Mouse (Mus musculus) cerebellum, adult 9-11 months (tissue): ENCODE results near the gene Got1.

Source experiments
- DNase-seq: peaks from one replicate; pipeline ENCODE4 v3.0.0; 2022

The Got1 gene

GRCm38 (mm10) chr19:43524187-43525103, at the start of gene Got1:
Got1 (minus strand) TSS chr19:43524605.
- DNase-seq: peak; percentile 99

- peak; percentile 36 for DNase-seq
These were observed 46.7 kb upstream of the Got1 start for GRCm38 (mm10) chr19:43570831-43571790.

- DNase-seq: no peak
These were observed 44.7 kb upstream of the Got1 start for GRCm38 (mm10) chr19:43569133-43569532.

GRCm38 (mm10) chr19:43568298-43568697, 43.9 kb upstream of the Got1 start:
- DNase-seq: no peak

GRCm38 (mm10) chr19:43563166-43563565, 38.8 kb upstream of the Got1 start:
- DNase-seq: no peak

- DNase-seq: no peak
These were observed 37.4 kb upstream of the Got1 start for GRCm38 (mm10) chr19:43561841-43562240.

- no peak for DNase-seq
These were observed 35.8 kb upstream of the Got1 start for GRCm38 (mm10) chr19:43560244-43560643.

- no peak for DNase-seq
These were observed 27.1 kb upstream of the Got1 start for GRCm38 (mm10) chr19:43551493-43551890.

GRCm38 (mm10) chr19:43550706-43551492, 26.5 kb upstream of the Got1 start:
- DNase-seq: no peak

- no peak for DNase-seq
These were observed 23.7 kb upstream of the Got1 start for GRCm38 (mm10) chr19:43548060-43548459.

- no peak for DNase-seq
These were observed 22.1 kb upstream of the Got1 start for GRCm38 (mm10) chr19:43546337-43547117.

- DNase-seq: no peak
These were observed 11.0 kb upstream of the Got1 start for GRCm38 (mm10) chr19:43535372-43535771.

- DNase-seq: no peak
These were observed 6.5 kb upstream of the Got1 start for GRCm38 (mm10) chr19:43530921-43531320.

GRCm38 (mm10) chr19:43530197-43530770, 5.9 kb upstream of the Got1 start:
- peak; percentile 70 for DNase-seq

GRCm38 (mm10) chr19:43528056-43528587, 3.7 kb upstream of the Got1 start:
- DNase-seq: no peak

- peak; percentile 32 for DNase-seq
These were observed 2.7 kb upstream of the Got1 start for GRCm38 (mm10) chr19:43527131-43527530.

GRCm38 (mm10) chr19:43526025-43526424, 1.6 kb upstream of the Got1 start:
- DNase-seq: no peak

- DNase-seq: peak; percentile 57
These were observed 1.2 kb upstream of the Got1 start for GRCm38 (mm10) chr19:43525566-43525965.

- DNase-seq: no peak
These were observed 688 bp upstream of the Got1 start for GRCm38 (mm10) chr19:43525104-43525482.

GRCm38 (mm10) chr19:43523551-43523950, 854 bp downstream of the Got1 start:
- peak; percentile 65 for DNase-seq

GRCm38 (mm10) chr19:43521996-43522395, 2.4 kb downstream of the Got1 start:
- DNase-seq: no peak
